Mouse (Mus musculus): ENCODE results near the gene Triap1. TPM values are rescaled to one million over a fixed set of nuclear protein-coding genes. Genes with fewer than 3 reads are reported as not detected.

Triap1 gene
- polyA plus RNA-seq, 1 experiment, result 30.3 TPM

DNA sequence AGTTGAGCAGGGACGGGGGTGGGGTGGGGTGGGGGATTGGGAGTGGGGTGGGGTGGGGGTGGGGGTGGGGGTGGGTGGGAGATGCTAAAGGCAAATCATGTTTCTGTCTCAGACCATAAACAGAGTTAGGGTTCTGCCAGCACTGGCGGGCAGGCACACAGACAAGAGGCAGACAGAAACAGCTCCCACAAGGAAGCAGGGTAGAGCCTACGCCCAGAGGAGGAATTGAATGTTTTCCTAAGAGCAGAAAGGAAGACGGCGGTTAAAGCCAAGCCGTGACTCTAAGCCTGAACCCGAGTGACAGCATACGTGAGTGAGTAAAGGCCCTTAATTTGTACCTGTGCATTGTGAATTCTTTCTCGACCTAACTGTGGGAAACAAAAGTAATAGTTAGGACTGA, 50.9 kb downstream of the Triap1 start:
- WGBS, result 39% methylated on average over 9 of the region's 9 CpGs
- TF ChIP-seq POLR2A (IDR thresholded peaks at IDR 0.05; ENCODE audit: borderline replicate concordance, insufficient read depth, low read length) (no peak), CTCF (IDR thresholded peaks at IDR 0.05; ENCODE audit: borderline replicate concordance, insufficient read depth, low read depth, low read length) (no peak)
- no peak for DNase-seq

GRCm38 (mm10) chr5:115392969-115393368, 51.9 kb downstream of the Triap1 start:
- DNase-seq, result no peak
- Histone ChIP-seq H3K27me3 (ENCODE audit: control insufficient read depth, insufficient read depth, low read length) (no peaks in the 10 kb centered on the region), H3K4me3 (replicated peaks; ENCODE audit: insufficient read depth, low read depth, low read length) (no peak overlapping the region), H3K4me1 (ENCODE audit: control insufficient read depth, insufficient read depth, low read length) (no peaks in the 10 kb centered on the region), H3K27ac (ENCODE audit: insufficient read depth, low read length) (no peak overlapping the region)
- no peak for TF ChIP-seq CTCF (IDR thresholded peaks at IDR 0.05; ENCODE audit: borderline replicate concordance, insufficient read depth, low read depth, low read length)
- no peak for TF ChIP-seq POLR2A (IDR thresholded peaks at IDR 0.05; ENCODE audit: borderline replicate concordance, insufficient read depth, low read length)
- 93% methylated on average over 1 of the region's 1 CpGs for WGBS

More for the DNA sequence above, 50.9 kb downstream of the Triap1 start:
- no peaks in the 10 kb centered on the region for H3K27me3 ChIP-seq (ENCODE audit: control insufficient read depth, insufficient read depth, low read length)
- H3K27ac ChIP-seq (ENCODE audit: insufficient read depth, low read length), result no peak overlapping the region
- no peaks in the 10 kb centered on the region for H3K4me1 ChIP-seq (ENCODE audit: control insufficient read depth, insufficient read depth, low read length)
- no peak overlapping the region for H3K4me3 ChIP-seq (replicated peaks; ENCODE audit: insufficient read depth, low read depth, low read length)

Other genes starting within 250 kb of the Triap1 start
- not detected in 2 replicates for gene Gm10401, start 242.9 kb upstream of the Triap1 start, polyA plus RNA-seq (2012; rRNA removed)
- 14.9 and 16.1 TPM in 2 replicates for gene Acads, start 221.9 kb upstream of the Triap1 start, polyA plus RNA-seq (2012; rRNA removed)
- 34.0 and 36.1 TPM in 2 replicates for gene Unc119b, start 206.2 kb upstream of the Triap1 start, polyA plus RNA-seq (2012; rRNA removed)
- gene Mlec, start 183.0 kb upstream of the Triap1 start, polyA plus RNA-seq (2012; rRNA removed), result 66.0 and 80.2 TPM in 2 replicates
- gene Cabp1, start 146.8 kb upstream of the Triap1 start, polyA plus RNA-seq (2012; rRNA removed), result 278 and 294 TPM in 2 replicates
- gene Pop5, start 105.4 kb upstream of the Triap1 start, polyA plus RNA-seq (2012; rRNA removed), result 168 and 177 TPM in 2 replicates
- gene Rnf10, start 68.3 kb upstream of the Triap1 start, polyA plus RNA-seq (2012; rRNA removed), result 141 and 151 TPM in 2 replicates
- gene Coq5, start 61.6 kb upstream of the Triap1 start, polyA plus RNA-seq (2012; rRNA removed), result 39.5 and 39.8 TPM in 2 replicates
- 381 and 416 TPM in 2 replicates for gene Dynll1, start 40.2 kb upstream of the Triap1 start, polyA plus RNA-seq (2012; rRNA removed)
- gene Srsf9, start 14.0 kb upstream of the Triap1 start, polyA plus RNA-seq (2012; rRNA removed), result 60.1 and 65.0 TPM in 2 replicates
- 32.8 and 33.6 TPM in 2 replicates for gene Gatc, start within 50 bp of the Triap1 start, polyA plus RNA-seq (2012; rRNA removed)
- gene Cox6a1, start 7.8 kb downstream of the Triap1 start, polyA plus RNA-seq (2012; rRNA removed), result 2,268 and 2,327 TPM in 2 replicates
- 56.5 and 60.4 TPM in 2 replicates for gene Msi1, start 88.4 kb downstream of the Triap1 start, polyA plus RNA-seq (2012; rRNA removed)
- gene Pla2g1b, start 125.0 kb downstream of the Triap1 start, polyA plus RNA-seq (2012; rRNA removed), result not detected in 2 replicates
- 114 and 122 TPM in 2 replicates for gene Sirt4, start 143.5 kb downstream of the Triap1 start, polyA plus RNA-seq (2012; rRNA removed)
- 194 and 240 TPM in 2 replicates for gene Pxn, start 165.5 kb downstream of the Triap1 start, polyA plus RNA-seq (2012; rRNA removed)
- 478 and 485 TPM in 2 replicates for gene Rplp0, start 218.2 kb downstream of the Triap1 start, polyA plus RNA-seq (2012; rRNA removed)
- 39.3 and 40.9 TPM in 2 replicates for gene Gcn1l1, start 224.0 kb downstream of the Triap1 start, polyA plus RNA-seq (2012; rRNA removed)